Mouse (Mus musculus) small intestine, adult 2 months (tissue): ENCODE results near the gene Luzp1.

Experiments used
- CTCF ChIP-seq: fragments of 200-500 bp; IDR thresholded peaks from 2 replicates; pipeline ENCODE4 v1.5.1; 2012; ENCODE audit warnings: low read depth, mild to moderate bottlenecking, control low read depth, inconsistent platforms, low read length, moderate library complexity, mixed read lengths; ENCODE audit not compliant: insufficient replicate concordance, insufficient read length; ENCODE audit errors: extremely low read depth
- POLR2A ChIP-seq: fragments of 200-500 bp; IDR thresholded peaks from 2 replicates; pipeline ENCODE4 v1.6.1; 2012; ENCODE audit warnings: low read depth, mild to moderate bottlenecking, control low read depth, inconsistent platforms, low read length, moderate library complexity

DNA sequence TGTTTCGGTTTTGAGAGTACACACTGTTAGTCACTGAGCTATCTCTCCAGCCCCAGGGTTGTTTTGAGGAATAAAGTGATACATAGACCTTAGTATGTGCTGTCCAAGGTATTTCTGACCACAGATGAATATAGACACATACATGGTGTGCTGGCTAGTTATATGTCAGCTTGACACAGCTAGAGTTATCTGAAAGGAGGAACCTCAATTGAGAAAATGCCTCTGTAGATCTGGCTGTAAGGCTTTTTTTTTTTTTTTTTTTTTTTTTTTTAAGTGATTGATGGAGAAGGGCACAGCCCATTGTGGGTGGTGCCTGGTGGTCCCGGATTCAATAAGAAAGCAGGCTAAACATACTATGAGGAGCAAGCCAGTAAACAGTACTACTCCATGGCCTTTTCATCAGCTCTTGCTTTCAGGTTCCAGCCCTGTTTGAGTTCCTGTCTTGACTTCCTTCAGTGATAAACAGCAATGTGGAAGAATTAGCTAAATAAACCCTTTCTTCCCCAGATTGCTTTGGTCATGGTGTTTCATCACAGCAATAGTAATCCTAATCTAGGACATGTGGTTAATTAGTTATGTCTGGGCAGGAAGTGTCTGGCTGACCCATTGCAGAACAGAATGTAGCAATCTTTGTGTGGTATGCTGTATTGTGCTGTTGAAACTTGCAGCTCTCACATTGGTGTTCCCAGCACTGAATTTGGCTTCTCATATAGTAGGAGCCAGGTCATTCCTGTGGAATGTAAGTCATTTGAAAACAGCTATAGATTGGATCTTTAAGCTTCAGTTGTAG lies 36.1 kb downstream of the Luzp1 start:
- TF ChIP-seq CTCF (no peak), POLR2A (no peak)
